Mouse (Mus musculus) olfactory bulb, adult 2 months (tissue): ENCODE measurements around the gene Tenm2.

Source experiments
- CTCF ChIP-seq: fragments of 200-500 bp; IDR thresholded peaks from 2 replicates; pipeline ENCODE4 v1.5.1; 2012; ENCODE audit warnings: low read depth, mild to moderate bottlenecking, low read length, moderate library complexity; ENCODE audit not compliant: insufficient read depth
- POLR2A ChIP-seq: fragments of 200-500 bp; IDR thresholded peaks from 2 replicates; pipeline ENCODE4 v1.6.1; 2012; ENCODE audit warnings: mild to moderate bottlenecking, low read depth, low read length, moderate library complexity; ENCODE audit not compliant: insufficient read depth

DNA sequence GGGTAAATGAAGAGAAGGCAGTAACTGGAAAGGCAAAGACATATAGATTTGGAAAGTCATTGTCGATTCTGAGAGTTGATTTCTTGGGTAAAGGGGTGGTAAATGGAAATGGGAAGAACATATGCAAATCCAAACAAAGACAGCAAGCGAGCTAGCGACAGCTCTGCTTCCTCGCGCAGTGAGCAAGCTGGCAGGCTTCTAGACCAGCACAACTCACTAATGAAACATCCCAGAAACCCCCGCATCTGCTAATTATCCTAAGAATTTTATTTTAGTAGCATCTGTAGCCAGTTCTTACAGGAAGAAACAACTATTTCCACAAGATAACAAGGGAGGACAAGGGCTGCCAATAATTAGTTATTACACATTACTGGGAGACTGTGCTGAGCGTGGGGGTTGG lies 727.5 kb downstream of the Tenm2 start:
- no peak for TF ChIP-seq CTCF
- TF ChIP-seq POLR2A, result no peak
